Mouse (Mus musculus) granulocyte monocyte progenitor cell, adult 5-6 weeks (primary cell): ENCODE results near the gene Ceacam10. TPM values are rescaled to one million over a fixed set of nuclear protein-coding genes. Genes with fewer than 3 reads are reported as not detected.

Experiments used
- total RNA-seq, 2 experiments: library from RNA; stranded (forward) in 1 of 2; stranded (reverse) in 1 of 2; fragments of 200-712, 200-1000 nt in 1 of 2; fragments of >200 nt in 1 of 2; fragmentation: Nextera tagmentation in 1 of 2; gene quantifications; 2 replicates each; pipeline ENCODE4 v1.2.3; 2014 to 2017

Gene Ceacam10
- total RNA-seq, 2 experiments from 2014 or later: 4.9 TPM; not detected in 1

Other genes starting within 250 kb of the Ceacam10 start
- 5.1 and 5.9 TPM in 2 replicates for gene Irgq, start 246.5 kb upstream of the Ceacam10 start, total RNA-seq (2014; fragmentation: Nextera tagmentation)
- gene Irgq, start 246.5 kb upstream of the Ceacam10 start, total RNA-seq (2017): 3.3 and 4.2 TPM in 2 replicates
- gene Pinlyp, start 231.1 kb upstream of the Ceacam10 start, total RNA-seq (2014; fragmentation: Nextera tagmentation): not detected in 2 replicates
- gene Pinlyp, start 231.1 kb upstream of the Ceacam10 start, total RNA-seq (2017): not detected in 2 replicates
- gene Xrcc1, start 230.9 kb upstream of the Ceacam10 start, total RNA-seq (2014; fragmentation: Nextera tagmentation): 72.6 and 80.6 TPM in 2 replicates
- gene Xrcc1, start 230.9 kb upstream of the Ceacam10 start, total RNA-seq (2017): 38.6 and 40.9 TPM in 2 replicates
- 50.4 and 71.3 TPM in 2 replicates for gene Ethe1, start 189.7 kb upstream of the Ceacam10 start, total RNA-seq (2014; fragmentation: Nextera tagmentation)
- gene Ethe1, start 189.7 kb upstream of the Ceacam10 start, total RNA-seq (2017): 23.4 and 28.3 TPM in 2 replicates
- 0.41 and 0.75 TPM in 2 replicates for gene Zfp575, start 189.6 kb upstream of the Ceacam10 start, total RNA-seq (2014; fragmentation: Nextera tagmentation)
- gene Zfp575, start 189.6 kb upstream of the Ceacam10 start, total RNA-seq (2017): not detected in 2 replicates
- 1.8 and 6.4 TPM in 2 replicates for gene Phldb3, start 166.4 kb upstream of the Ceacam10 start, total RNA-seq (2014; fragmentation: Nextera tagmentation)
- gene Phldb3, start 166.4 kb upstream of the Ceacam10 start, total RNA-seq (2017): 7.6 and 13.5 TPM in 2 replicates
- gene Lypd3, start 140.7 kb upstream of the Ceacam10 start, total RNA-seq (2014; fragmentation: Nextera tagmentation): not detected in 2 replicates
- not detected in 2 replicates for gene Lypd3, start 140.7 kb upstream of the Ceacam10 start, total RNA-seq (2017)
- gene Tex101, start 100.5 kb upstream of the Ceacam10 start, total RNA-seq (2014; fragmentation: Nextera tagmentation): not detected in 2 replicates
- not detected in 2 replicates for gene Tex101, start 100.5 kb upstream of the Ceacam10 start, total RNA-seq (2017)
- gene BC049730, start 68.0 kb upstream of the Ceacam10 start, total RNA-seq (2014; fragmentation: Nextera tagmentation): not detected in 2 replicates
- gene BC049730, start 68.0 kb upstream of the Ceacam10 start, total RNA-seq (2017): not detected in 2 replicates
- gene Gm4763, start 50.3 kb upstream of the Ceacam10 start, total RNA-seq (2014; fragmentation: Nextera tagmentation): not detected in 2 replicates
- gene Gm4763, start 50.3 kb upstream of the Ceacam10 start, total RNA-seq (2017): not detected in 2 replicates
- 0.43 and 1.3 TPM in 2 replicates for gene Cd177, start 16.9 kb upstream of the Ceacam10 start, total RNA-seq (2014; fragmentation: Nextera tagmentation)
- gene Cd177, start 16.9 kb upstream of the Ceacam10 start, total RNA-seq (2017): 18.1 and 21.1 TPM in 2 replicates
- 3.2 and 7.1 TPM in 2 replicates for gene Gm9844, start 85.0 kb downstream of the Ceacam10 start, total RNA-seq (2014; fragmentation: Nextera tagmentation)
- 3.6 and 12.8 TPM in 2 replicates for gene Gm9844, start 85.0 kb downstream of the Ceacam10 start, total RNA-seq (2017)
- gene Lypd4, start 92.7 kb downstream of the Ceacam10 start, total RNA-seq (2014; fragmentation: Nextera tagmentation): not detected in 2 replicates
- gene Lypd4, start 92.7 kb downstream of the Ceacam10 start, total RNA-seq (2017): not detected in 2 replicates
- not detected in 2 replicates for gene Dmrtc2, start 92.9 kb downstream of the Ceacam10 start, total RNA-seq (2014; fragmentation: Nextera tagmentation)
- gene Dmrtc2, start 92.9 kb downstream of the Ceacam10 start, total RNA-seq (2017): not detected in 2 replicates
- gene Rps19, start 107.2 kb downstream of the Ceacam10 start, total RNA-seq (2014; fragmentation: Nextera tagmentation): 4,360 and 4,453 TPM in 2 replicates
- gene Rps19, start 107.2 kb downstream of the Ceacam10 start, total RNA-seq (2017): 1,417 and 1,663 TPM in 2 replicates
- not detected in 2 replicates for gene Cd79a, start 120.2 kb downstream of the Ceacam10 start, total RNA-seq (2014; fragmentation: Nextera tagmentation)
- not detected in 2 replicates for gene Cd79a, start 120.2 kb downstream of the Ceacam10 start, total RNA-seq (2017)
- 81.5 and 141 TPM in 2 replicates for gene Arhgef1, start 125.7 kb downstream of the Ceacam10 start, total RNA-seq (2014; fragmentation: Nextera tagmentation)
- 36.5 and 50.2 TPM in 2 replicates for gene Arhgef1, start 125.7 kb downstream of the Ceacam10 start, total RNA-seq (2017)
- gene Gm4881, start 167.3 kb downstream of the Ceacam10 start, total RNA-seq (2014; fragmentation: Nextera tagmentation): not detected in 2 replicates
- not detected in 2 replicates for gene Gm4881, start 167.3 kb downstream of the Ceacam10 start, total RNA-seq (2017)
- 112 and 164 TPM in 2 replicates for gene Rabac1, start 195.5 kb downstream of the Ceacam10 start, total RNA-seq (2014; fragmentation: Nextera tagmentation)
- gene Rabac1, start 195.5 kb downstream of the Ceacam10 start, total RNA-seq (2017): 118 and 121 TPM in 2 replicates
- gene Atp1a3, start 228.8 kb downstream of the Ceacam10 start, total RNA-seq (2014; fragmentation: Nextera tagmentation): 34.6 and 53.7 TPM in 2 replicates
- 24.4 and 34.1 TPM in 2 replicates for gene Atp1a3, start 228.8 kb downstream of the Ceacam10 start, total RNA-seq (2017)